Mouse (Mus musculus): ENCODE measurements at regions not wholly inside any gene's neighbourhood (a gene's known extent, or its start where the extent isn't known, plus 50 kb on each side); places are given as distances from the start of the nearest gene placed in this dataset.

- TF ChIP-seq CTCF (IDR thresholded peaks at IDR 0.05; ENCODE audit: control insufficient read depth, insufficient read depth, low read length) (no peak), POLR2A (IDR thresholded peaks at IDR 0.05; ENCODE audit: borderline replicate concordance, control insufficient read depth, low read depth, low read length) (no peak)
These were observed 313.3 kb upstream of the Jarid2 start for GRCm38 (mm10) chr13:44415971-44416370.

Measured in bone marrow, adult 2 months (tissue).